26 mouse cellular contexts compared by ENCODE assay signal in genomic region chr6:115610301-115610700, GRCm38 (mm10). TPM values are rescaled to one million over a fixed set of nuclear protein-coding genes. Genes with fewer than 3 reads are reported as not detected.
DNase-seq lines count a peak whose midpoint lies in the region; ATAC-seq lines count a peak whose summit lies in the region.
"Had no signal": no experiment of that assay in that cellular context is flagged by ENCODE, and none has a peak within 500 bp of the region (broad histone marks: within the 10 kb centered on the region; RNA-seq: fewer than 3 reads in every experiment).

No protein-coding gene starts in this region.

- H3K27me3 ChIP-seq in midbrain, embryonic 13.5 days: no peaks in the 10 kb centered on the region
- H3K27me3 ChIP-seq in midbrain, embryonic 14.5 days (ENCODE audit: control insufficient read depth, insufficient read depth, low read length): no peaks in the 10 kb centered on the region
- H3K27me3 ChIP-seq: embryonic facial prominence, embryonic 13.5 days; embryonic facial prominence, embryonic 15.5 days; forebrain, embryonic 12.5 days had no signal

- no peak overlapping the region for H3K27ac ChIP-seq in midbrain, embryonic 13.5 days
- H3K27ac ChIP-seq in midbrain, embryonic 14.5 days (replicated peaks; ENCODE audit: low read depth, low read length): no peak overlapping the region
- H3K27ac ChIP-seq: embryonic facial prominence, embryonic 13.5 days; embryonic facial prominence, embryonic 15.5 days; forebrain, embryonic 10.5 days; forebrain, embryonic 12.5 days had no signal

- no peak for DNase-seq in midbrain, embryonic 14.5 days
- DNase-seq in thymus, postnatal 0 days (ENCODE audit: low spot score): peak; percentile 38
- peak; percentile 61 for DNase-seq in thymus, postnatal 14 days
- peak; percentile 58 for DNase-seq in thymus, postnatal 4 days
- no peak for DNase-seq in heart, postnatal 4 days
- DNase-seq in kidney, adult 8-10 months: no peak
- no peak for DNase-seq in kidney, postnatal 10 days
- DNase-seq: adrenal gland, adult 2 months; adrenal gland, postnatal 10 days; adrenal gland, postnatal 25 days; cerebellum, adult 11 months; cerebellum, adult 18-20 months; cerebellum, adult 8-10 months; cerebellum, adult 9-11 months; cerebellum, postnatal 14 days; cerebellum, postnatal 36 days; embryo, embryonic 11 days had no signal

- WGBS in midbrain, embryonic 13.5 days: 92% methylated on average over 5 of the region's 5 CpGs
- 94% methylated on average over 5 of the region's 5 CpGs for WGBS in midbrain, embryonic 14.5 days

- H3K4me1 ChIP-seq in midbrain, embryonic 13.5 days (replicated peaks): peaks cover 11% of the 10 kb centered on the region; the same call in 1 of the 2 replicates
- H3K4me1 ChIP-seq in midbrain, embryonic 14.5 days (ENCODE audit: control insufficient read depth, insufficient read depth, low read length): no peaks in the 10 kb centered on the region
- H3K4me1 ChIP-seq: embryonic facial prominence, embryonic 13.5 days; embryonic facial prominence, embryonic 15.5 days; forebrain, embryonic 10.5 days had no signal

- no peaks in the 10 kb centered on the region for H3K9me3 ChIP-seq in midbrain, embryonic 13.5 days
- H3K9me3 ChIP-seq in midbrain, embryonic 14.5 days (ENCODE audit: control insufficient read depth, low read length): no peaks in the 10 kb centered on the region
- H3K9me3 ChIP-seq: embryonic facial prominence, embryonic 13.5 days; embryonic facial prominence, embryonic 15.5 days; forebrain, embryonic 10.5 days; forebrain, embryonic 12.5 days had no signal

- H3K9ac ChIP-seq in midbrain, embryonic 13.5 days (replicated peaks): no peak overlapping the region
- no peak overlapping the region for H3K9ac ChIP-seq in midbrain, embryonic 14.5 days (replicated peaks; ENCODE audit: low read length)
- H3K9ac ChIP-seq: embryonic facial prominence, embryonic 13.5 days; embryonic facial prominence, embryonic 15.5 days; forebrain, embryonic 12.5 days had no signal

- H3K4me3 ChIP-seq in midbrain, embryonic 13.5 days (replicated peaks): no peak overlapping the region
- no peak overlapping the region for H3K4me3 ChIP-seq in midbrain, embryonic 14.5 days (replicated peaks; ENCODE audit: low read depth, low read length)
- H3K4me3 ChIP-seq: embryonic facial prominence, embryonic 13.5 days; embryonic facial prominence, embryonic 15.5 days; erythroblast, embryonic 14.5 days; forebrain, embryonic 10.5 days; forebrain, embryonic 12.5 days had no signal

- peaks cover 58% of the 10 kb centered on the region for H3K36me3 ChIP-seq in midbrain, embryonic 13.5 days
- peaks cover 54% of the 10 kb centered on the region for H3K36me3 ChIP-seq in midbrain, embryonic 14.5 days (ENCODE audit: control insufficient read depth, insufficient read depth, low read length)

- no peak overlapping the region for H3K4me2 ChIP-seq in midbrain, embryonic 13.5 days (replicated peaks)
- no peak overlapping the region for H3K4me2 ChIP-seq in midbrain, embryonic 14.5 days (ENCODE audit: low read length)
- H3K4me2 ChIP-seq: embryonic facial prominence, embryonic 13.5 days; embryonic facial prominence, embryonic 15.5 days; forebrain, embryonic 12.5 days had no signal

- ATAC-seq in midbrain, embryonic 13.5 days: 0 out of 2 replicates have a peak, but pooled peaks have one; percentile 20
- no peak for ATAC-seq in midbrain, embryonic 14.5 days (ENCODE audit: low FRiP score, low TSS enrichment)
- ATAC-seq: forebrain, embryonic 14.5 days had no signal

RNA-seq across cellular contexts. Expression of gene Mkrn2, which starts 8.6 kb away (rescaled TPM):
- 29.4 and 31.1 TPM in 2 replicates for polyA plus RNA-seq in midbrain, embryonic 13.5 days (2015; fragmentation: Nextera tagmentation; extraction: Ambion mirVana)
- polyA plus RNA-seq in midbrain, embryonic 14.5 days (2014; fragmentation: Nextera tagmentation; extraction: Ambion mirVana): 27.8 and 34.9 TPM in 2 replicates
- polyA plus RNA-seq in thymus, postnatal 0 days (2015; fragmentation: Nextera tagmentation; extraction: Ambion mirVana): 33.7 and 38.9 TPM in 2 replicates
- 10 to 100 TPM; 26.1 to 26.8 TPM for total RNA-seq in heart, postnatal 4 days (2021)

RNA-seq across cellular contexts. Expression of gene Mkrn2os, which starts 17.9 kb away (rescaled TPM):
- polyA plus RNA-seq in midbrain, embryonic 13.5 days (2015; fragmentation: Nextera tagmentation; extraction: Ambion mirVana): 0.24 and 0.44 TPM in 2 replicates
- polyA plus RNA-seq in midbrain, embryonic 14.5 days (2014; fragmentation: Nextera tagmentation; extraction: Ambion mirVana): 0.20 and 0.34 TPM in 2 replicates
- 1.6 and 1.9 TPM in 2 replicates for polyA plus RNA-seq in thymus, postnatal 0 days (2015; fragmentation: Nextera tagmentation; extraction: Ambion mirVana)
- total RNA-seq in heart, postnatal 4 days (2021): under 1 TPM in 1 of 2 experiments, not detected in 1; 0.17 TPM
- total RNA-seq: adrenal gland, adult 2 months; adrenal gland, postnatal 25 days; common myeloid progenitor, adult 5-6 weeks; MEL had no signal
- polyA plus RNA-seq: erythroblast, embryonic 14.5 days had no signal

Comparison
In these comparisons a context has a peak if more than half of its experiments do, and no peak if none do; other contexts are left out.
1. DNase-seq: peak in thymus, postnatal 0 days (single experiment), thymus, postnatal 14 days (single experiment) and thymus, postnatal 4 days (single experiment); none in midbrain, embryonic 14.5 days (single experiment), heart, postnatal 4 days (single experiment), kidney, adult 8-10 months (0 of 2) and kidney, postnatal 10 days (single experiment).